In genomic region chr6:98949703-98950191, GRCm38 (mm10) we compare ENCODE assay signal across 10 mouse cellular contexts.
A peak's percentile ranks its signal among the peaks of the same experiment; 100 is the strongest.
DNase-seq lines count a peak whose midpoint lies in the region; ATAC-seq and TF ChIP-seq lines count a peak whose summit lies in the region.
"Had no signal": no experiment of that assay in that cellular context is flagged by ENCODE, and none has a peak within 500 bp of the region (broad histone marks: within the 10 kb centered on the region; RNA-seq: fewer than 3 reads in every experiment).

No protein-coding gene starts in this region.

- no peak overlapping the region for H3K4me2 ChIP-seq in heart, embryonic 11.5 days
- peak overlapping the region; percentile 10; the same call in 1 of the 2 replicates for H3K4me2 ChIP-seq in kidney, embryonic 14.5 days (replicated peaks; ENCODE audit: low read depth, low read length)

- H3K9ac ChIP-seq in heart, embryonic 11.5 days (ENCODE audit: low read depth, low read length), result no peak overlapping the region
- H3K9ac ChIP-seq in kidney, embryonic 14.5 days (ENCODE audit: low read depth, low read length), result no peak overlapping the region
- H3K9ac ChIP-seq: liver, embryonic 14.5 days had no signal

- H3K27me3 ChIP-seq in heart, embryonic 11.5 days (ENCODE audit: control insufficient read depth, insufficient read depth, low read length), result no peaks in the 10 kb centered on the region
- no peaks in the 10 kb centered on the region for H3K27me3 ChIP-seq in kidney, embryonic 14.5 days (ENCODE audit: control insufficient read depth, insufficient read depth, low read length)

- no peak overlapping the region for H3K4me3 ChIP-seq in left cerebral cortex, adult 2 months
- no peak overlapping the region for H3K4me3 ChIP-seq in heart, embryonic 11.5 days (ENCODE audit: low read depth, low read length)
- no peak overlapping the region for H3K4me3 ChIP-seq in kidney, embryonic 14.5 days (ENCODE audit: low read length)

- intact Hi-C loops in left cerebral cortex, adult 2 months (cut with DNase I), result loop anchor here (10.0 kb wide), 1 partner anchor 575 kb away; the partner anchor contains the start of gene Foxp1
- intact Hi-C loops in left cerebral cortex, postnatal 10 days (cut with DNase I), result loop anchor here (10.0 kb wide), 1 partner anchor 425 kb away; no protein-coding TSS in a partner anchor
- intact Hi-C loops in left cerebral cortex, postnatal 36 days (cut with DNase I), result loop anchor here (10.0 kb wide), 1 partner anchor 425 kb away; no protein-coding TSS in a partner anchor

- H3K36me3 ChIP-seq in heart, embryonic 11.5 days (ENCODE audit: control insufficient read depth, insufficient read depth, low read length), result peaks cover 7% of the 10 kb centered on the region; the same call in 1 of the 2 replicates
- H3K36me3 ChIP-seq in kidney, embryonic 14.5 days (ENCODE audit: control insufficient read depth, insufficient read depth, low read length), result no peaks in the 10 kb centered on the region; the same call in 1 of the 2 replicates

- H3K4me1 ChIP-seq in heart, embryonic 11.5 days (ENCODE audit: control insufficient read depth, insufficient read depth, low read length), result peaks cover 21% of the 10 kb centered on the region
- H3K4me1 ChIP-seq in kidney, embryonic 14.5 days (ENCODE audit: control insufficient read depth, insufficient read depth, low read length), result peaks cover 43% of the 10 kb centered on the region

- WGBS in heart, embryonic 11.5 days (ENCODE audit: insufficient replicate concordance), result 25% methylated on average over 6 of the region's 6 CpGs
- 10% methylated on average over 6 of the region's 6 CpGs for WGBS in kidney, embryonic 14.5 days

- TF ChIP-seq CTCF in left cerebral cortex, adult 2 months (IDR thresholded peaks at IDR 0.05), result no peak

- ATAC-seq in heart, embryonic 11.5 days (replicated peaks; ENCODE audit: insufficient number of reproducible peaks, low FRiP score, low TSS enrichment), result no peak
- peak; percentile 69; the same call in 1 of the 2 replicates for ATAC-seq in kidney, embryonic 14.5 days (ENCODE audit: low FRiP score, low TSS enrichment)
- ATAC-seq in inflammation-experienced regulatory T-cells, adult 6 months, result no peak

- H3K9me3 ChIP-seq in heart, embryonic 11.5 days (replicated peaks; ENCODE audit: control insufficient read depth, low read length), result no peaks in the 10 kb centered on the region
- no peaks in the 10 kb centered on the region for H3K9me3 ChIP-seq in kidney, embryonic 14.5 days (ENCODE audit: control insufficient read depth, low read length)
- H3K9me3 ChIP-seq: G1E had no signal

- peak overlapping the region; percentile 71 for H3K27ac ChIP-seq in left cerebral cortex, adult 2 months
- H3K27ac ChIP-seq in heart, embryonic 11.5 days (ENCODE audit: low read depth, low read length), result peak overlapping the region; percentile 52
- peak overlapping the region; percentile 86 for H3K27ac ChIP-seq in kidney, embryonic 14.5 days (ENCODE audit: low read depth, low read length)
- H3K27ac ChIP-seq: liver, embryonic 14.5 days had no signal

- DNase-seq in left cerebral cortex, adult 2 months (ENCODE audit: extremely low spot score in 1 of 2, low spot score in 2 of 2), result no peak
- no peak for DNase-seq in left cerebral cortex, postnatal 10 days (ENCODE audit: extremely low spot score in 1 of 2, low spot score in 2 of 2)
- peak; percentile 76 for DNase-seq in lung, postnatal 36 days
- DNase-seq in right cerebral cortex, postnatal 4 days, result no peak
- DNase-seq in left cerebral cortex, postnatal 36 days (ENCODE audit: low spot score in 2 of 2), result no peak
